Mouse (Mus musculus) heart, adult 2 months (tissue): ENCODE results near the gene Cartpt. TPM values are rescaled to one million over a fixed set of nuclear protein-coding genes. Genes with fewer than 3 reads are reported as not detected.
"Not testable (repeated sequence)": the region's sequence is repeated elsewhere in the genome, so short reads cannot be mapped to it uniquely, and the experiment has no call there.

Experiments used
- DNase-seq, 2 experiments: peaks; one replicate each; pipeline ENCODE4 v3.0.0; 2021
- H3K27ac ChIP-seq: fragments of 200-600 bp; 2 replicates; pipeline ENCODE4 v1.8.1; 2022
- H3K27me3 ChIP-seq: fragments of 200-500 bp; 2 replicates; pipeline ENCODE4 v1.6.1; 2012; ENCODE audit warnings: mild to moderate bottlenecking, low read length, inconsistent platforms, mixed read lengths; ENCODE audit not compliant: control insufficient read depth, insufficient read depth
- H3K36me3 ChIP-seq: fragments of 200-500 bp; 2 replicates; pipeline ENCODE4 v1.6.1; 2012; ENCODE audit warnings: low read length, inconsistent platforms; ENCODE audit not compliant: control insufficient read depth, insufficient read depth
- H3K4me1 ChIP-seq: fragments of 200-500 bp; 2 replicates; pipeline ENCODE4 v1.6.1; 2011; ENCODE audit warnings: low read length; ENCODE audit not compliant: control insufficient read depth, insufficient read depth
- H3K4me3 ChIP-seq: fragments of 200-600 bp; 2 replicates; pipeline ENCODE4 v1.8.1; 2022
- H3K79me2 ChIP-seq: fragments of 200-500 bp; replicated peaks from 2 replicates; pipeline ENCODE4 v1.6.1; 2012; ENCODE audit warnings: mild to moderate bottlenecking, inconsistent platforms, low read length, moderate library complexity, mixed read lengths; ENCODE audit not compliant: control insufficient read depth, insufficient read depth
- H3K9ac ChIP-seq: fragments of 200-500 bp; 2 replicates; pipeline ENCODE4 v1.6.1; 2012; ENCODE audit warnings: low read depth, mild to moderate bottlenecking, control low read depth, inconsistent platforms, low read length, mixed read lengths
- CTCF ChIP-seq: fragments of 200-600 bp; IDR thresholded peaks from 2 replicates; pipeline ENCODE4 v1.8.1; 2022; ENCODE audit warnings: antibody characterized with exemption, mild to moderate bottlenecking, moderate library complexity
- EP300 ChIP-seq: fragments of 200-500 bp; IDR thresholded peaks from 2 replicates; pipeline ENCODE4 v1.6.1; 2011; ENCODE audit warnings: low read depth, low read length, control low read depth; ENCODE audit not compliant: insufficient read depth
- POLR2A ChIP-seq: fragments of 200-500 bp; IDR thresholded peaks from 2 replicates; pipeline ENCODE4 v1.6.1; 2011; ENCODE audit warnings: mild to moderate bottlenecking, low read depth, low read length, control low read depth; ENCODE audit not compliant: insufficient read depth
- WGBS: fragments of 180-500 bp; shearing (Covaris S2); methylation state at CpG from one replicate; pipeline ENCODE4 v1.1.7; 2018; 5-methylcytosine and 5-hydroxymethylcytosine counted together
- intact Hi-C: fragments of 180-260 bp; cut with DNase I; formaldehyde crosslinking; loops from one replicate; pipeline ENCODE4 v1.15.1; 2025
- polyA plus RNA-seq: library from polyadenylated mRNA; depleted of rRNA; stranded (reverse); fragments of >200 nt; gene quantifications from 2 replicates; pipeline ENCODE4 v1.2.3, GENCODE M21; 2012
- total RNA-seq, 2 experiments: library from RNA; stranded (reverse); gene quantifications; 2 replicates each; pipeline ENCODE4 v1.2.3; 2021

The Cartpt gene
- total and polyA plus RNA-seq, 3 experiments: 0.25 to 0.41 (median 0.26) TPM

DNA sequence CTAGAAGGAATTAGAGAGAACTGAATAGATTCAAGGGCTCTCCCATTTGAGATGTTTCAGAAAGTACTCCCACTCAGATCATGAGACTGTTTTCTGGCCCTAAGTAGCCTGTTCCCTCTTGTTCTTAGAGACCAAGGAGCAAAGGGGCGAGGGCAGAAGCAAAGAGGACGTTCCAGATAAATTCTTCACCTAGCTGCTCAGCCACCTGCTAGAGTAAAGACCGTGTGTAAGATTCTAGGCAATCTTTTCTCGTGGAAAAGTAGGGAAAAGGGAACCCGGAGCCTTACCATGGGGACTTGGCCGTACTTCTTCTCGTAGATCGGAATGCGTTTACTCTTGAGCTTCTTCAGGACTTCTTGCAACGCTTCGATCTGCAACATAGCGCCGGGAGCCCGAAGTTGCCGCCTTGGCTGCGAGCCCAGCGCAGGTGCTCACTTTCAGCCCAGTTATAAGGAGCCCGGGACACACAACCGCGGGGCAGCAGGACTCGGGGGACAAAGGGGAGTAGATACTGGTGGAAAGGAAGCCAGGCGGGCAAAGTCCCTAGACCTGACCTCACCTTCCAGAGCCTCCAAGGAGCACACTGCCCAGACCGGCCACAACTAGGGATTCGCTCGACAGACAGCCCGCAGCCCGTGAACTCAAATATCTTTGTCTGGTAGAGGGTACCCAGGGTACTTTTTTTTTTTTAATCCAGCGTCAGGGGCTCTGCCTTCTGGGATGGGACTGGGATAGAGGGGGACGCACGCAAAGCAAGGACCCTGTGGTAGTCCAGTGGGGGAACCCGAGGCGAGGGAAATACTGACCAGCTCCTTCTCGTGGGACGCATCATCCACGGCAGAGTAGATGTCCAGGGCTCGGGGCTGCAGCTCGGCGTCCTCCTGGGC, 978 bp downstream of the Cartpt start:
- intact Hi-C loops: no loop called here
- H3K27me3 ChIP-seq: peaks cover 5% of the 10 kb centered on the region; the same call in 1 of the 2 replicates

DNA sequence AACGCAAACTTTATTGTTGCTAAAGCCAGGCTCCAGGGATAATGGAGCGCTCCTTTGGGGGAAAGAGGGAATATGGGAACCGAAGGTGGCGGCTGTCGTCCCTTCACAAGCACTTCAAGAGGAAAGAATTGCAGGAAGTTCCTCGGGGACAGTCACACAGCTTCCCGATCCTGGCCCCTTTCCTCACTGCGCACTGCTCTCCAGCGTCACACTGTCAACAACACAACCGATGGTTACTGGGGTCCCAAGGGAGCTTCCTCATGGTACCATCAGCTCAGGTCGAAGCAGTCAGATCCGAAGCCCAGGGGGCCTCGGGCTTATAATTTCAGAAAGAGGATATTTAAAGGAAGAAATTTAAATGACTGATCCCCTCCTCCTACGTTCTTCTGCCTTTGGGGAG, 2.1 kb downstream of the Cartpt start:
- no peak overlapping the region for H3K27ac ChIP-seq
- intact Hi-C loops: no loop called here
- no peaks in the 10 kb centered on the region for H3K79me2 ChIP-seq
- 18% methylated on average over 14 of the region's 14 CpGs for WGBS
- no peaks in the 10 kb centered on the region for H3K4me1 ChIP-seq
- peaks cover 5% of the 10 kb centered on the region; the same call in 1 of the 2 replicates for H3K27me3 ChIP-seq
- TF ChIP-seq EP300 (no peak), CTCF (no peak), POLR2A (no peak)
- H3K36me3 ChIP-seq: no peaks in the 10 kb centered on the region
- H3K9ac ChIP-seq: no peak overlapping the region
- no peak for DNase-seq
- no peak overlapping the region for H3K4me3 ChIP-seq

More for the DNA sequence above, 978 bp downstream of the Cartpt start:
- Histone ChIP-seq H3K36me3 (no peaks in the 10 kb centered on the region), H3K27ac (no peak overlapping the region), H3K9ac (no peak overlapping the region), H3K4me3 (no peak overlapping the region), H3K4me1 (no peaks in the 10 kb centered on the region), H3K79me2 (no peaks in the 10 kb centered on the region)
- 11% methylated on average over 38 of the region's 38 CpGs for WGBS
- TF ChIP-seq EP300 (no peak), CTCF (no peak), POLR2A (no peak)
- DNase-seq: no peak

DNA sequence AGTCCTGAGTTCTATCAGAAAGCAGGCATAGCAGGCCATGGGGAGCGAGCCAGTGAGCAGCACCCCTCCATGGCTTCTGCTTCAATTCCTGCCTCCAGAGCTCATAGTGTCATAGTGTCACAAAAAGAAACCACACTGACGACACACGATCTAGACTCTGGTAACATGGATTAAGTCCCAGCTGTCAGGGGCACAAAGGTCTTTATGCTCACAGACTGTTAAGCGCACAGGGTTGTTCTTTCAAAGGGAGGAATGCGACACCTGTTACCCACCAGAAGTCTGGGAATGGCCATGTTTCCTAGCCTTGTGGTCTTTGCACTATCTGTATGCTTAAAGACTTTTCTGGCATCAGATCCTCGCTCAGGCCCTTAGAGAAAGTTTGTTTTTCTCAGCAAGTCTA, 15.3 kb downstream of the Cartpt start:
- no peaks in the 10 kb centered on the region for H3K4me1 ChIP-seq
- no peaks in the 10 kb centered on the region for H3K79me2 ChIP-seq
- DNase-seq: no peak
- 78% methylated on average over 6 of the region's 6 CpGs for WGBS
- intact Hi-C loops: no loop called here
- no peaks in the 10 kb centered on the region for H3K27me3 ChIP-seq
- H3K9ac ChIP-seq: no peak overlapping the region
- no peaks in the 10 kb centered on the region for H3K36me3 ChIP-seq
- no peak overlapping the region for H3K4me3 ChIP-seq
- no peak overlapping the region for H3K27ac ChIP-seq
- TF ChIP-seq CTCF (no peak), POLR2A (no peak), EP300 (no peak)

DNA sequence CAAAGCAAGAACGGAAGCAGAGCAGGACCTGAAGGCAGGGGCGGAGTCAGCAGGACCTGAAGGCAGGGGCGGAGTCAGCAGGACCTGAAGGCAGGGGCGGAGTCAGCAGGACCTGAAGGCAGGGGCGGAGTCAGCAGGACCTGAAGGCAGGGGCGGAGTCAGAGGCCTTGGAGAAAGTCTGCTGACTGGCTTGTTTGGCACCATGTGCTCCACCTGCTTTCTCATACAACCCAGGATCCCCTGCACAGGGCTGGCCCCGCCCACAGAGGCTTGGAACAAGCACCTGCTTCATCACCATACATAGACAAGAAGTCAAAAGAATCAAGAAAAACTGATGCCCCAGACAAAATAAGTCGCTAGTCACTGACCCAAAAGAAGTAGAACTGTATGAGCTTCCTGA, 19.1 kb downstream of the Cartpt start:
- intact Hi-C loops: not testable (repeated sequence)

DNA sequence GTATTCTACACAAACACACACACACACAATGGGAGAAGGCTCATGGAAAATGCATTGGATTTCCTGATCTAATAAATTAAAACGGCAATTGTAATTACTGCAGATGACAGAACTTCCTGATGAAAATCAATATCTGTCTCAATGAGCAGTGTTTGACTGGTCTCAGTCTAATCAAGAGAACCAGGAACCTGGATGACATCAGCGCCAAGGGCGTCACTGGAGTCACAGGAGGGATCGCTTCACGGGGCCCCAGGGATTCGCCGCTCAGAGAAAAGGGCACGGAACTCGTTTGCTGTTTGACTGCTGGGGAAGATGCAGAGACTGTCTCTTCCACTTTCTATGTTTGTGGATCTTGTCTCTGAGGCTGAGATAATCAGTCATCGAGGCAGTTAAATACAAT, 21.2 kb downstream of the Cartpt start:
- H3K27me3 ChIP-seq: no peaks in the 10 kb centered on the region
- no peak overlapping the region for H3K9ac ChIP-seq
- TF ChIP-seq EP300 (no peak), CTCF (no peak), POLR2A (no peak)
- intact Hi-C loops: no loop called here
- no peak overlapping the region for H3K27ac ChIP-seq
- no peaks in the 10 kb centered on the region for H3K4me1 ChIP-seq
- H3K79me2 ChIP-seq: no peaks in the 10 kb centered on the region
- DNase-seq: no peak
- H3K4me3 ChIP-seq: no peak overlapping the region
- 73% methylated on average over 10 of the region's 10 CpGs for WGBS
- H3K36me3 ChIP-seq: no peaks in the 10 kb centered on the region

More for the DNA sequence above, 19.1 kb downstream of the Cartpt start:
- H3K4me3 ChIP-seq, DNase-seq, H3K27me3 ChIP-seq, H3K27ac ChIP-seq, H3K9ac ChIP-seq, H3K4me1 ChIP-seq, H3K79me2 ChIP-seq, H3K36me3 ChIP-seq: not testable (repeated sequence)
- WGBS: 65% methylated on average over 8 of the region's 8 CpGs

DNA sequence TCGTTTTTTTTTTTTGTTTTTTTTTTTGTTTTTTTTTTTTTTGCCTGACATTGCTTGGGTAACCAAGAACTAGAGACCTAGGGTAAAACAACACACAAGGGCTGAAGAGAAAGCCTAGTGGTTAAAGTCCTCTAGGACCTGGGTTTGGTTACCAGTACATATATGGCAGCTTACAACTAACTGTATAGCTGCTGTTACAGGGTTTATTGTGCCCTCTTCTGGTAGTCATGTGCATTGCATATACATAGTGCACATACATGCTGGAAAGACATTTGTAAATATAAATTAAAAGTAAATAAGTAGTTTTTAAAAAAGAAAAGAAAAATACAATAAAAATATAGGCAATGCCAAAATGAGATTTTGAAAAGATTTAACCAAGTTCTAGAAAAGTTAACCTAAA, 28.8 kb downstream of the Cartpt start:
- no peak for DNase-seq
- intact Hi-C loops: no loop called here
- H3K4me3 ChIP-seq: no peak overlapping the region
- H3K9ac ChIP-seq: no peak overlapping the region
- no peaks in the 10 kb centered on the region for H3K27me3 ChIP-seq
- H3K36me3 ChIP-seq: no peaks in the 10 kb centered on the region
- H3K27ac ChIP-seq: no peak overlapping the region
- TF ChIP-seq POLR2A (no peak), CTCF (peak; percentile 40)
- WGBS: 69% methylated on average over 1 of the region's 1 CpGs
- H3K79me2 ChIP-seq: no peaks in the 10 kb centered on the region
- no peaks in the 10 kb centered on the region for H3K4me1 ChIP-seq
